Mouse (Mus musculus) ES-E14 (cell line): Measurements from ENCODE around the gene Atp6v1e2. TPM values are rescaled to one million over a fixed set of nuclear protein-coding genes. Genes with fewer than 3 reads are reported as not detected.

Source experiments
- DNase-seq: peaks from one replicate; pipeline ENCODE4 v3.0.0-alpha.2; 2013; ENCODE audit warnings: low read depth, low spot score
- H3K27ac ChIP-seq: 2 replicates; pipeline ENCODE4 v1.5.1; 2012; ENCODE audit warnings: low read depth, mild to moderate bottlenecking, low read length, moderate library complexity, mixed read lengths; ENCODE audit not compliant: poor library complexity, insufficient read depth, severe bottlenecking
- H3K36me3 ChIP-seq: 2 replicates; pipeline ENCODE4 v1.6.1; 2012; ENCODE audit warnings: mild to moderate bottlenecking, low read length, moderate library complexity, mixed read lengths; ENCODE audit not compliant: control insufficient read depth, poor library complexity, insufficient read depth, severe bottlenecking
- H3K4me1 ChIP-seq, 2 experiments: fragments of 150-350 bp in 1 of 2; sonication (generic) in 1 of 2; 2 replicates each; pipeline ENCODE4 v1.6.1; 2012; ENCODE audit warnings: low read length in 2 of 2, mild to moderate bottlenecking in 1 of 2, mixed read lengths in 1 of 2; ENCODE audit not compliant: control insufficient read depth in 2 of 2, insufficient read depth in 2 of 2, poor library complexity in 1 of 2
- H3K4me3 ChIP-seq, 2 experiments: fragments of 150-350 bp in 1 of 2; sonication (generic) in 1 of 2; 2 replicates each; pipeline ENCODE4 v1.5.1; 2012; ENCODE audit warnings: low read length in 2 of 2, low read depth in 1 of 2, mild to moderate bottlenecking in 1 of 2, mixed read lengths in 1 of 2; ENCODE audit not compliant: insufficient read depth in 1 of 2, poor library complexity in 1 of 2, severe bottlenecking in 1 of 2
- H3K9ac ChIP-seq: 2 replicates; pipeline ENCODE4 v1.6.1; 2012; ENCODE audit warnings: low read depth, mild to moderate bottlenecking, low read length, mixed read lengths; ENCODE audit not compliant: poor library complexity, insufficient read depth, severe bottlenecking
- H3K9me3 ChIP-seq: fragments of 150-350 bp; sonication (generic); 2 replicates; pipeline ENCODE4 v1.6.1; 2012; ENCODE audit warnings: low read depth, mild to moderate bottlenecking, low read length; ENCODE audit not compliant: control insufficient read depth, insufficient read depth
- CHD2 ChIP-seq: IDR thresholded peaks from 2 replicates; pipeline ENCODE4 v1.6.1; 2014; ENCODE audit warnings: mild to moderate bottlenecking, low read depth, low read length, inconsistent platforms
- HCFC1 ChIP-seq: IDR thresholded peaks from 2 replicates; pipeline ENCODE4 v1.6.1; 2012; ENCODE audit warnings: low read length, inconsistent platforms, borderline replicate concordance; ENCODE audit not compliant: insufficient read depth
- MAFK ChIP-seq: IDR thresholded peaks from 2 replicates; pipeline ENCODE4 v1.6.1; 2014; ENCODE audit warnings: mild to moderate bottlenecking, low read depth, low read length, inconsistent platforms; ENCODE audit not compliant: insufficient read depth
- ZC3H11A ChIP-seq: IDR thresholded peaks from 2 replicates; pipeline ENCODE4 v1.6.1; 2012; ENCODE audit warnings: low read depth, mild to moderate bottlenecking, inconsistent platforms, low read length, borderline replicate concordance
- ZNF384 ChIP-seq: IDR thresholded peaks from 2 replicates; pipeline ENCODE4 v1.6.1; 2012; ENCODE audit warnings: low read depth, low read length, inconsistent platforms
- in situ Hi-C, 2 experiments: fragments of 600-800 bp; cut with MboI; formaldehyde crosslinking; loops; one replicate each; pipeline ENCODE4 v1.15.1; 2025; ENCODE audit warnings: low sequenced_read_pairs in 2 of 2, inconsistent platforms in 1 of 2; ENCODE audit not compliant: unreplicated experiment in 2 of 2
- total RNA-seq: library from RNA; depleted of rRNA; stranded (reverse); fragments of 300-350 nt; gene quantifications from 2 replicates; pipeline ENCODE4 v1.2.3, GENCODE M21; 2012

Atp6v1e2 gene
- total RNA-seq, 1 experiment: not detected

- no peak overlapping the region for H3K9ac ChIP-seq
- no peak for TF ChIP-seq ZC3H11A
- no peak for TF ChIP-seq ZNF384
- TF ChIP-seq HCFC1: no peak
- TF ChIP-seq CHD2: no peak
- TF ChIP-seq MAFK: no peak
- H3K4me3 ChIP-seq: no peak overlapping the region
- DNase-seq: no peak
- H3K9me3 ChIP-seq: no peaks in the 10 kb centered on the region
- no peak overlapping the region for H3K27ac ChIP-seq
- H3K4me1 ChIP-seq: peaks cover 3% of the 10 kb centered on the region in 2 experiments; a peak in 1 of 4 replicates
- H3K36me3 ChIP-seq: no peaks in the 10 kb centered on the region; the same call in 1 of the 2 replicates
- in situ Hi-C loops: no loop called here
Observed at GRCm38 (mm10) chr17:86988161-86988560, 40.5 kb upstream of the Atp6v1e2 start.

GRCm38 (mm10) chr17:86986449-86987138 is 38.9 kb upstream of the Atp6v1e2 start:
- H3K36me3 ChIP-seq: peaks cover 4% of the 10 kb centered on the region; the same call in 1 of the 2 replicates
- in situ Hi-C loops: no loop called here
- H3K4me3 ChIP-seq: no peak overlapping the region
- no peak for TF ChIP-seq ZC3H11A
- no peak for TF ChIP-seq HCFC1
- TF ChIP-seq CHD2: no peak
- no peak for TF ChIP-seq ZNF384
- no peak for TF ChIP-seq MAFK
- H3K4me1 ChIP-seq: peaks cover 8 to 14% of the 10 kb centered on the region in 2 experiments; a peak in 1 of 4 replicates
- H3K27ac ChIP-seq: no peak overlapping the region
- H3K9me3 ChIP-seq: no peaks in the 10 kb centered on the region
- DNase-seq: no peak
- no peak overlapping the region for H3K9ac ChIP-seq

- Histone ChIP-seq H3K9ac (no peak overlapping the region), H3K4me3 (no peak overlapping the region), H3K27ac (no peak overlapping the region), H3K36me3 (peaks cover 10% of the 10 kb centered on the region; the same call in 1 of the 2 replicates), H3K9me3 (no peaks in the 10 kb centered on the region), H3K4me1 (peaks cover 8 to 16% of the 10 kb centered on the region in 2 experiments; a peak in 2 of 4 replicates)
- in situ Hi-C loops: no loop called here
- DNase-seq: no peak
- no peak for TF ChIP-seq CHD2
- TF ChIP-seq ZNF384: no peak
- no peak for TF ChIP-seq ZC3H11A
- TF ChIP-seq MAFK: no peak
- TF ChIP-seq HCFC1: no peak
Observed at GRCm38 (mm10) chr17:86982497-86982896, 34.8 kb upstream of the Atp6v1e2 start.

- Histone ChIP-seq H3K27ac (no peak overlapping the region), H3K9ac (no peak overlapping the region)
Observed at GRCm38 (mm10) chr17:86981701-86982100, 34.0 kb upstream of the Atp6v1e2 start.

More at GRCm38 (mm10) chr17:86981701-86982100, 34.0 kb upstream of the Atp6v1e2 start:
- Histone ChIP-seq H3K9me3 (no peaks in the 10 kb centered on the region), H3K4me1 (peaks cover 9 to 16% of the 10 kb centered on the region in 2 experiments; a peak in 2 of 4 replicates), H3K4me3 (no peak overlapping the region), H3K36me3 (peaks cover 10% of the 10 kb centered on the region; the same call in 1 of the 2 replicates)
- DNase-seq: no peak
- TF ChIP-seq ZNF384 (no peak), CHD2 (no peak), MAFK (no peak), HCFC1 (no peak), ZC3H11A (no peak)
- in situ Hi-C loops: no loop called here
